Mouse (Mus musculus) heart, embryonic 13.5 days (tissue): ENCODE data around the gene Chfr. TPM values are rescaled to one million over a fixed set of nuclear protein-coding genes. Genes with fewer than 3 reads are reported as not detected.

ENCODE experiments used
- ATAC-seq: fragments of 200-750 bp; cut with Nextera tagmentation; 2 replicates; pipeline ENCODE4 v1.8.0; 2017; ENCODE audit warnings: moderate TSS enrichment; ENCODE audit not compliant: insufficient number of reproducible peaks, low FRiP score, low TSS enrichment; ENCODE audit errors: extremely low read depth
- H3K27ac ChIP-seq: fragments of 300-500 bp; sonication (generic); replicated peaks from 2 replicates; pipeline ENCODE4 v1.5.1; 2015; ENCODE audit warnings: moderate library complexity, mild to moderate bottlenecking, inconsistent platforms
- H3K27me3 ChIP-seq: fragments of 300-500 bp; sonication (generic); replicated peaks from 2 replicates; pipeline ENCODE4 v1.6.1; 2015; ENCODE audit warnings: mild to moderate bottlenecking, inconsistent platforms
- H3K36me3 ChIP-seq: fragments of 300-500 bp; sonication (generic); 2 replicates; pipeline ENCODE4 v1.6.1; 2015; ENCODE audit warnings: mild to moderate bottlenecking, inconsistent platforms
- H3K4me1 ChIP-seq: fragments of 300-500 bp; sonication (generic); 2 replicates; pipeline ENCODE4 v1.6.1; 2015; ENCODE audit warnings: inconsistent platforms
- H3K4me2 ChIP-seq: fragments of 300-500 bp; sonication (generic); 2 replicates; pipeline ENCODE4 v1.6.1; 2015; ENCODE audit warnings: inconsistent platforms, mild to moderate bottlenecking, moderate library complexity
- H3K4me3 ChIP-seq: fragments of 300-500 bp; sonication (generic); 2 replicates; pipeline ENCODE4 v1.5.1; 2015; ENCODE audit warnings: moderate library complexity, mild to moderate bottlenecking, inconsistent platforms
- H3K9ac ChIP-seq: fragments of 300-500 bp; sonication (generic); 2 replicates; pipeline ENCODE4 v1.6.1; 2015; ENCODE audit warnings: inconsistent platforms, mild to moderate bottlenecking, moderate library complexity
- H3K9me3 ChIP-seq: fragments of 300-500 bp; sonication (generic); 2 replicates; pipeline ENCODE4 v1.6.1; 2016; ENCODE audit warnings: inconsistent platforms
- WGBS: fragments of 180-500 bp; shearing (Covaris S2); methylation state at CpG from one replicate; pipeline ENCODE4 v1.1.7; 2015; ENCODE audit warnings: mixed read lengths; 5-methylcytosine and 5-hydroxymethylcytosine counted together
- polyA plus RNA-seq: library from polyadenylated mRNA; unstranded; fragments of >200 nt; fragmentation: Nextera tagmentation; extraction: Ambion mirVana; gene quantifications from 2 replicates; pipeline ENCODE4 v1.2.1, GENCODE M21; 2015

Gene Chfr
- polyA plus RNA-seq, 1 experiment from 2014 or later: 25.8 TPM

DNA sequence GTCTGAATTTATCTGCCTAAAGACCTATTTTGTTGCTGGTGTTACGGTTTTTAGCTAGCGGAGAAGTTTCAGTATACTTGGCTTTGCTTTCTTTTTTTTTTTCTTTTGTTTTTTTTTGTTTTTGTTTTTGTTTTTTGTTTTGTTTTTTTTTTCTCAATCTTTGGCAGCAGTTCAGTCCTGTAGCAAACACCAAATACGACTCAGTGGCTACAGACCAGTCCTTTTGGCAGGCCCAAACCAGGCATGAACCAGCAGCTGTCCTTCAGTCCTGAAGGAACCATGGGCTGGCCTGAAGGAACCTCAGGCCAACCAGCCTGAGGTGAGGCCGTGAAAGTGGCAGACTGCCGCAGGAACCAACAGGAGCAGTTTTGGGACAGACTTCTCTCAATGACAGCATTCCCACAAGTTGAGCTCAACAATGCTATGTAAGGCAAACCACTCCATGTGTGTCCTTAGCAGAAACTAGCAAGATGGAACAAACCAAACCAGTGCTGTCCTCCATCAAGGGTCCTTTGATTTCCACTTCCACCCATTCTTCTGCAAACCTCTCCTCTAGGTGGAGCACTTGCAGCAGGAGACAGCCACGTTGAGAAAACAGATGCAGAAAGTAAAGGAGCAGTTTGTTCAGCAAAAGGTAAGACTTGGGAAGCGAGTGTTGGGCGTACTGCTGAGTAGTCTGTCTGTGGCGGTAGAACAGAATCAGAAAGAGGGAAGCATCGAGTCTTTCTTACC is 67.7 kb downstream of the Chfr start:
- Histone ChIP-seq H3K4me2 (no peak overlapping the region), H3K36me3 (peaks cover 86% of the 10 kb centered on the region), H3K4me3 (no peak overlapping the region), H3K9me3 (no peaks in the 10 kb centered on the region), H3K27me3 (no peaks in the 10 kb centered on the region), H3K9ac (no peak overlapping the region), H3K4me1 (no peaks in the 10 kb centered on the region), H3K27ac (no peak overlapping the region)
- no peak for ATAC-seq
- 86% methylated on average over 10 of the region's 10 CpGs for WGBS

DNA sequence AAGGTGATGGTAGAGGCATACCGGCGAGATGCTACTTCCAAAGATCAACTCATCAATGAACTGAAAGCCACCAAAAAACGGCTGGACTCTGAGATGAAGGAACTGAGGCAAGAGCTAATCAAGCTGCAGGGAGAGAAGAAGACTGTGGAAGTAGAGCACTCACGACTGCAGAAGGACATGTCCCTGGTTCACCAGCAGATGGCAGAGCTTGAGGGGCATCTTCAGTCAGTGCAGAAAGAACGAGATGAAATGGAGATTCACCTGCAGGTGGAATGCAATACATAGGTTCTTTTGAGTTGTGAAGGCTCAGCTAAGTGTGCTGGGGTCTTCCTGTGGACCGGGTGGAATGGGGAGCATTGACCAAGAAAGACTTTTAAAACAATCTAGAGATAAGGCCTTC is 69.1 kb downstream of the Chfr start:
- no peaks in the 10 kb centered on the region for H3K27me3 ChIP-seq
- H3K9me3 ChIP-seq: no peaks in the 10 kb centered on the region
- no peaks in the 10 kb centered on the region for H3K4me1 ChIP-seq
- peaks cover 96% of the 10 kb centered on the region for H3K36me3 ChIP-seq
- no peak overlapping the region for H3K4me2 ChIP-seq
- WGBS: 77% methylated on average over 6 of the region's 6 CpGs
- no peak overlapping the region for H3K4me3 ChIP-seq
- no peak overlapping the region for H3K9ac ChIP-seq
- no peak for ATAC-seq
- no peak overlapping the region for H3K27ac ChIP-seq

DNA sequence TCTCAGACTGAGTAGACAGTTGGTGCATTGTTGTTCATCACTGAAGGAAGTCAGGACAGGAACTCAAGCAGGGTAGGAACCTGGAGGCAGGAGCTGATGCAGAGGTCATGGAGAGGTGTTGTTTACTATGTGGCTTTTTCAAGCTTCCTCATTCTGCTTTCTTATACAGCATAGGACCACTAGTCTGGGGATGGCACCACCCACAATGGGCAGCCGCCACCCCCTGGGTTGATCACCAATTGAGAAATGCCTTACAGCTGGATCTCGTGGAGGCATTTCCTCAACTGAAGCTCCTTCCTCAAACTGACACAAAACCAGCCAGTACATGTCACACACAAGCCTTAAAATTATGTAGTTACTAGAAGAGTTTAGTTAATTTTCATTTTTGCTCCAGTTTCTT is 75.7 kb downstream of the Chfr start:
- no peaks in the 10 kb centered on the region for H3K4me1 ChIP-seq
- 78% methylated on average over 2 of the region's 2 CpGs for WGBS
- H3K4me2 ChIP-seq: no peak overlapping the region
- no peaks in the 10 kb centered on the region for H3K9me3 ChIP-seq
- ATAC-seq: no peak
- no peak overlapping the region for H3K4me3 ChIP-seq
- H3K27ac ChIP-seq: no peak overlapping the region
- H3K36me3 ChIP-seq: peaks cover 98% of the 10 kb centered on the region
- H3K27me3 ChIP-seq: no peaks in the 10 kb centered on the region
- H3K9ac ChIP-seq: no peak overlapping the region

GRCm38 (mm10) chr5:110216780-110217179 is 81.1 kb downstream of the Chfr start:
- no peak overlapping the region for H3K4me3 ChIP-seq
- H3K4me2 ChIP-seq: no peak overlapping the region
- H3K36me3 ChIP-seq: peaks cover 99% of the 10 kb centered on the region
- ATAC-seq: no peak
- H3K4me1 ChIP-seq: no peaks in the 10 kb centered on the region
- WGBS: 91% methylated on average over 3 of the region's 3 CpGs
- no peaks in the 10 kb centered on the region for H3K27me3 ChIP-seq
- H3K27ac ChIP-seq: no peak overlapping the region
- H3K9me3 ChIP-seq: no peaks in the 10 kb centered on the region
- no peak overlapping the region for H3K9ac ChIP-seq

GRCm38 (mm10) chr5:110220331-110220730 is 84.7 kb downstream of the Chfr start:
- no peak for ATAC-seq
- Histone ChIP-seq H3K4me3 (no peak overlapping the region), H3K4me1 (no peaks in the 10 kb centered on the region), H3K9me3 (no peaks in the 10 kb centered on the region), H3K27me3 (no peaks in the 10 kb centered on the region), H3K36me3 (peaks cover 95% of the 10 kb centered on the region), H3K4me2 (no peak overlapping the region), H3K27ac (no peak overlapping the region), H3K9ac (no peak overlapping the region)
- 90% methylated on average over 4 of the region's 4 CpGs for WGBS

Other genes starting within 250 kb of the Chfr start
- 0.42 and 0.51 TPM in 2 replicates for gene Gm15446, start 212.4 kb upstream of the Chfr start, polyA plus RNA-seq
- gene Zfp932, start 139.3 kb upstream of the Chfr start, polyA plus RNA-seq: 9.7 and 11.9 TPM in 2 replicates
- 2.5 and 3.4 TPM in 2 replicates for gene Gm17655, start 63.3 kb upstream of the Chfr start, polyA plus RNA-seq
- gene Gm35315, start 41.4 kb upstream of the Chfr start, polyA plus RNA-seq: 0.47 and 0.82 TPM in 2 replicates
- gene Plcxd1, start 35.9 kb upstream of the Chfr start, polyA plus RNA-seq: 0.94 and 1.1 TPM in 2 replicates
- 21.1 and 23.1 TPM in 2 replicates for gene Gtpbp6, start 27.6 kb upstream of the Chfr start, polyA plus RNA-seq
- 2.4 and 3.3 TPM in 2 replicates for gene Zfp605, start 25.8 kb upstream of the Chfr start, polyA plus RNA-seq
- 15.1 and 15.6 TPM in 2 replicates for gene Golga3, start 40.9 kb downstream of the Chfr start, polyA plus RNA-seq
- gene Ankle2, start 95.2 kb downstream of the Chfr start, polyA plus RNA-seq: 16.1 and 16.3 TPM in 2 replicates
- 47.4 and 56.3 TPM in 2 replicates for gene Pgam5, start 134.1 kb downstream of the Chfr start, polyA plus RNA-seq
- 16.0 and 19.1 TPM in 2 replicates for gene Pxmp2, start 150.3 kb downstream of the Chfr start, polyA plus RNA-seq
- 16.2 and 17.7 TPM in 2 replicates for gene Pole, start 150.5 kb downstream of the Chfr start, polyA plus RNA-seq
- gene P2rx2, start 207.4 kb downstream of the Chfr start, polyA plus RNA-seq: 0.51 and 0.88 TPM in 2 replicates
- not detected in 2 replicates for gene Lrcol1, start 208.9 kb downstream of the Chfr start, polyA plus RNA-seq